Mouse (Mus musculus): ENCODE measurements around the gene Ccnl2. TPM values are rescaled to one million over a fixed set of nuclear protein-coding genes. Genes with fewer than 3 reads are reported as not detected.

Ccnl2 gene
- total and polyA plus RNA-seq, 3 experiments = 46.1 to 103 (median 48.6) TPM

GRCm38 (mm10) chr4:155803340-155804041 lies 8.8 kb upstream of the Ccnl2 start (continued):
- TF ChIP-seq RAD21 (IDR thresholded peaks at IDR 0.05; ENCODE audit: low read depth, low read length) (no peak), ZKSCAN1 (IDR thresholded peaks at IDR 0.05; ENCODE audit: low read depth, low read length) (no peak), ZC3H11A (IDR thresholded peaks at IDR 0.05; ENCODE audit: low read depth, low read length) (no peak), SIN3A (IDR thresholded peaks at IDR 0.05; ENCODE audit: low read length) (peak; percentile 89), UBTF (IDR thresholded peaks at IDR 0.05; ENCODE audit: borderline replicate concordance, insufficient read depth, low read depth, low read length) (peak; percentile 54; the same call in 1 of the 2 replicates), MAX (IDR thresholded peaks at IDR 0.05; ENCODE audit: low read length) (no peak; the same call in 1 of the 2 replicates), BHLHE40 (IDR thresholded peaks at IDR 0.05; ENCODE audit: borderline replicate concordance, low read depth, low read length) (no peak), ZNF384 (IDR thresholded peaks at IDR 0.05; ENCODE audit: low read depth, low read length) (no peak), JUND (IDR thresholded peaks at IDR 0.05; ENCODE audit: low read depth, low read length) (no peak), HCFC1 (IDR thresholded peaks at IDR 0.05; ENCODE audit: low read depth, low read length) (peak; percentile 96), ELF1 (IDR thresholded peaks at IDR 0.05; ENCODE audit: low read depth, low read length) (peak; percentile 86), POLR2AphosphoS5 (IDR thresholded peaks at IDR 0.05; ENCODE audit: borderline replicate concordance, low read depth, low read length) (no peak), POLR2A (IDR thresholded peaks at IDR 0.05; ENCODE audit: control insufficient read depth in 1 of 2, insufficient read depth in 1 of 2, low read depth in 1 of 2, low read length in 2 of 2, poor library complexity in 1 of 2) (peak; percentile 73 to 75), ZMIZ1 (IDR thresholded peaks at IDR 0.05; ENCODE audit: low read depth, low read length) (no peak), SMC3 (IDR thresholded peaks at IDR 0.05; ENCODE audit: low read depth, low read length) (no peak), POLR2AphosphoS2 (IDR thresholded peaks at IDR 0.05; ENCODE audit: low read length) (peak; percentile 78; the same call in 1 of the 2 replicates), MAFK (IDR thresholded peaks at IDR 0.05; ENCODE audit: borderline replicate concordance, low read depth, low read length) (no peak), TAL1 (IDR thresholded peaks at IDR 0.05; ENCODE audit: low read length) (no peak), TBP (IDR thresholded peaks at IDR 0.05; ENCODE audit: low read depth, low read length) (peak; percentile 81), MYC (IDR thresholded peaks at IDR 0.05; ENCODE audit: low read depth, low read length) (no peak; the same call in 1 of the 2 replicates), ETS1 (IDR thresholded peaks at IDR 0.05; ENCODE audit: low read depth, low read length) (peak; percentile 75)

- Histone ChIP-seq H3K36me3 (ENCODE audit: control insufficient read depth in 1 of 2, insufficient read depth in 2 of 2, low read length in 2 of 2) (peaks cover 16 to 28% of the 10 kb centered on the region in 2 experiments), H3K4me3 (ENCODE audit: control insufficient read depth in 1 of 2, insufficient read depth in 1 of 2, low read depth in 2 of 2, low read length in 2 of 2) (no peak overlapping the region)
- TF ChIP-seq NRF1 (IDR thresholded peaks at IDR 0.05; ENCODE audit: insufficient read depth, low read depth, low read length, poor library complexity, severe bottlenecking) (no peak), MAFK (IDR thresholded peaks at IDR 0.05; ENCODE audit: borderline replicate concordance, low read depth, low read length) (no peak), SMC3 (IDR thresholded peaks at IDR 0.05; ENCODE audit: low read depth, low read length) (no peak), EP300 (IDR thresholded peaks at IDR 0.05; ENCODE audit: low read depth in 1 of 2, low read length in 2 of 2) (no peak), ELF1 (IDR thresholded peaks at IDR 0.05; ENCODE audit: low read depth, low read length) (no peak), RCOR1 (IDR thresholded peaks at IDR 0.05; ENCODE audit: low read depth, low read length) (no peak), MYC (IDR thresholded peaks at IDR 0.05; ENCODE audit: low read depth, low read length) (no peak), GABPA (IDR thresholded peaks at IDR 0.05; ENCODE audit: low read depth, low read length) (no peak), CHD1 (IDR thresholded peaks at IDR 0.05; ENCODE audit: low read depth, low read length) (no peak), POLR2AphosphoS2 (IDR thresholded peaks at IDR 0.05; ENCODE audit: low read length) (no peak)
Observed at GRCm38 (mm10) chr4:155807841-155808240, 4.4 kb upstream of the Ccnl2 start.

More at GRCm38 (mm10) chr4:155807841-155808240, 4.4 kb upstream of the Ccnl2 start:
- Histone ChIP-seq H3K27me3 (ENCODE audit: control insufficient read depth in 1 of 2, insufficient read depth in 2 of 2, low read length in 2 of 2) (no peaks in the 10 kb centered on the region), H3K27ac (ENCODE audit: control insufficient read depth, low read depth, low read length) (no peak overlapping the region), H3K79me2 (ENCODE audit: control insufficient read depth, insufficient read depth, low read length, poor library complexity) (peaks cover 35% of the 10 kb centered on the region), H3K4me1 (ENCODE audit: control insufficient read depth in 1 of 2, insufficient read depth in 2 of 2, low read length in 2 of 2) (peaks cover 11 to 17% of the 10 kb centered on the region in 2 experiments), H3K9me3 (replicated peaks; ENCODE audit: insufficient read depth, low read length) (no peaks in the 10 kb centered on the region), H3K9ac (ENCODE audit: control insufficient read depth, low read depth, low read length, poor library complexity, severe bottlenecking) (no peak overlapping the region)
- DNase-seq (ENCODE audit: low read depth, low spot score) = no peak

Measured in MEL (cell line).